In genomic region chr19:16579656-16580260, GRCm38 (mm10) we compare ENCODE assay signal across 23 mouse cellular contexts.
"Had no signal": no experiment of that assay in that cellular context is flagged by ENCODE, and none has a peak within 500 bp of the region (broad histone marks: within the 10 kb centered on the region; RNA-seq: fewer than 3 reads in every experiment).

No protein-coding gene starts in this region.

- DNase-seq: kidney, postnatal 25 days; layer of hippocampus, adult 9-11 months; liver; liver, postnatal 0 days; lung, postnatal 10 days; lung, postnatal 36 days; retina, postnatal 1 day; right cerebral cortex, postnatal 25 days; spleen, adult 18-20 months; thymus, postnatal 25 days had no signal

- H3K9ac ChIP-seq: limb, embryonic 13.5 days; liver, embryonic 14.5 days; liver, postnatal 0 days; lung, embryonic 15.5 days; midbrain, embryonic 13.5 days; neural tube, embryonic 13.5 days; stomach, embryonic 15.5 days had no signal

- H3K4me3 ChIP-seq: layer of hippocampus, adult 2 months; limb, embryonic 10.5 days; limb, embryonic 13.5 days; lung, embryonic 15.5 days; megakaryocyte, embryonic 14.5 days; midbrain, embryonic 10.5 days; midbrain, embryonic 13.5 days; myocyte; neural tube, embryonic 13.5 days; stomach, embryonic 15.5 days had no signal

- H3K27me3 ChIP-seq: limb, embryonic 13.5 days; lung, embryonic 15.5 days; midbrain, embryonic 13.5 days; neural tube, embryonic 13.5 days; stomach, embryonic 15.5 days had no signal

- H3K4me2 ChIP-seq: limb, embryonic 13.5 days; lung, embryonic 15.5 days; midbrain, embryonic 13.5 days; neural tube, embryonic 13.5 days; stomach, embryonic 15.5 days had no signal

- H3K36me3 ChIP-seq: limb, embryonic 10.5 days; limb, embryonic 13.5 days; lung, embryonic 15.5 days; midbrain, embryonic 10.5 days; midbrain, embryonic 13.5 days; neural tube, embryonic 13.5 days; stomach, embryonic 15.5 days had no signal

- ATAC-seq: liver, postnatal 0 days; midbrain, embryonic 13.5 days; midbrain, embryonic 16.5 days had no signal

- H3K27ac ChIP-seq: kidney, postnatal 0 days; layer of hippocampus, adult 2 months; limb, embryonic 10.5 days; limb, embryonic 13.5 days; liver, embryonic 14.5 days; lung, embryonic 15.5 days; midbrain, embryonic 10.5 days; midbrain, embryonic 13.5 days; neural tube, embryonic 13.5 days; stomach, embryonic 15.5 days had no signal

- H3K9me3 ChIP-seq: limb, embryonic 10.5 days; lung, embryonic 15.5 days; midbrain, embryonic 10.5 days; midbrain, embryonic 13.5 days; stomach, embryonic 15.5 days had no signal

- H3K4me1 ChIP-seq: lung, embryonic 15.5 days; megakaryocyte, embryonic 14.5 days; midbrain, embryonic 10.5 days; midbrain, embryonic 13.5 days; neural tube, embryonic 13.5 days; stomach, embryonic 15.5 days had no signal
